Mouse (Mus musculus) limb, embryonic 10.5 days (tissue): ENCODE measurements around the gene Batf. TPM values are rescaled to one million over a fixed set of nuclear protein-coding genes. Genes with fewer than 3 reads are reported as not detected.

Source experiments
- DNase-seq: peaks from one replicate; pipeline ENCODE4 v3.0.0-alpha.2; 2017; ENCODE audit warnings: low spot score
- H3K27ac ChIP-seq: fragments of 300-500 bp; sonication (generic); 2 replicates; pipeline ENCODE4 v1.5.1; 2016; ENCODE audit warnings: mild to moderate bottlenecking
- H3K27me3 ChIP-seq: fragments of 300-500 bp; sonication (generic); 2 replicates; pipeline ENCODE4 v1.6.1; 2016; ENCODE audit warnings: low read depth, mild to moderate bottlenecking; ENCODE audit not compliant: poor library complexity, severe bottlenecking
- H3K36me3 ChIP-seq: fragments of 300-500 bp; sonication (generic); 2 replicates; pipeline ENCODE4 v1.6.1; 2016; ENCODE audit warnings: mild to moderate bottlenecking, moderate library complexity
- H3K4me1 ChIP-seq: fragments of 300-500 bp; sonication (generic); 2 replicates; pipeline ENCODE4 v1.6.1; 2016
- H3K4me3 ChIP-seq: fragments of 300-500 bp; sonication (generic); 2 replicates; pipeline ENCODE4 v1.5.1; 2016; ENCODE audit warnings: mild to moderate bottlenecking, moderate library complexity
- H3K9me3 ChIP-seq: fragments of 300-500 bp; sonication (generic); replicated peaks from 2 replicates; pipeline ENCODE4 v1.6.1; 2016; ENCODE audit warnings: mild to moderate bottlenecking
- WGBS: fragments of 180-500 bp; shearing (Covaris S2); methylation state at CpG from one replicate; pipeline ENCODE4 v1.1.7; 2016; 5-methylcytosine and 5-hydroxymethylcytosine counted together
- microRNA-seq: library from miRNA; unstranded; fragments of <30 nt; microRNA quantifications from one replicate; pipeline ENCODE4, GENCODE M21; 2017
- polyA plus RNA-seq: library from polyadenylated mRNA; unstranded; fragments of >200 nt; fragmentation: Nextera tagmentation; extraction: Ambion mirVana; gene quantifications from 2 replicates; pipeline ENCODE4 v1.2.1, GENCODE M21; 2016

The Batf gene
- polyA plus RNA-seq, 1 experiment from 2014 or later, result 1.5 TPM

DNA sequence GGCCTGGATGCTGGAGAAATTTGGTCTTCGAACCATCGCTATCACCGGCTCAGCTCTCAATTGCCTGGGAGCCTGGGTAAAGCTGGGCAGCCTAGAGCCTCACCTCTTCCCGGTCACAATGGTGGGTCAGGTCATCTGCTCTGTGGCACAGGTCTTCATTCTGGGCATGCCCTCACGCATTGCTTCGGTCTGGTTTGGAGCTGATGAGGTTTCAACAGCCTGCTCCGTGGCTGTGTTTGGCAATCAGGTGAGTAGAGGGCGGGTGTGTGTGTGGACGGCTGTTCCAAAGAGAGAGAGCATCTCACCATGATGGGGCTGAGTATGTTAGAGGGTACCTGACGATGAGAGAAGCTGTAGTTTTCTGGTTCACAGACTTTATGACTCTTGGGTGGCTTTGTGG, 60.9 kb downstream of the Batf start:
- Histone ChIP-seq H3K4me1 (peaks cover 18% of the 10 kb centered on the region), H3K4me3 (no peak overlapping the region), H3K36me3 (no peaks in the 10 kb centered on the region), H3K27me3 (peaks cover 23% of the 10 kb centered on the region), H3K27ac (no peak overlapping the region), H3K9me3 (no peaks in the 10 kb centered on the region)
- 86% methylated on average over 10 of the region's 10 CpGs for WGBS
- DNase-seq, result no peak

DNA sequence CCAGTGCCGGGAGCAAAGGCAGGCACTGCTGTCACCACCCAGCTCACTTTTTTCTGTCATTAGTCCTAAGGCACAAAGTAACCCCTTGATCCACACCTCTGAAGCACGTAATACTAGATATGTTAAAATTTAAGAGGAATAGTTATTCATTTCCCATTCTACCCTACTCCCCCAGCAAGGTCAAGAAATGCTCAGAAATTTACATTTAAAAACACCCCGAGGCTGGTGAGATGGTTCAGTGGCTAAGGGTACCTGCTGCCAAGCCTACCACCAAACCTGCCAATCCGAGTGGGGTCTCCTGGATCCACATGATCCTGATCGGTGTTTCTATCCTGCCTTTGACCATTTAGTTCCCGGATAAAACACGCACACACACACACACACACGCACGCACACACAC, 63.4 kb downstream of the Batf start:
- Histone ChIP-seq H3K27me3 (peaks cover 17% of the 10 kb centered on the region), H3K36me3 (no peaks in the 10 kb centered on the region), H3K4me1 (peaks cover 18% of the 10 kb centered on the region), H3K4me3 (no peak overlapping the region), H3K27ac (no peak overlapping the region), H3K9me3 (no peaks in the 10 kb centered on the region)
- 90% methylated on average over 9 of the region's 9 CpGs for WGBS
- no peak for DNase-seq

DNA sequence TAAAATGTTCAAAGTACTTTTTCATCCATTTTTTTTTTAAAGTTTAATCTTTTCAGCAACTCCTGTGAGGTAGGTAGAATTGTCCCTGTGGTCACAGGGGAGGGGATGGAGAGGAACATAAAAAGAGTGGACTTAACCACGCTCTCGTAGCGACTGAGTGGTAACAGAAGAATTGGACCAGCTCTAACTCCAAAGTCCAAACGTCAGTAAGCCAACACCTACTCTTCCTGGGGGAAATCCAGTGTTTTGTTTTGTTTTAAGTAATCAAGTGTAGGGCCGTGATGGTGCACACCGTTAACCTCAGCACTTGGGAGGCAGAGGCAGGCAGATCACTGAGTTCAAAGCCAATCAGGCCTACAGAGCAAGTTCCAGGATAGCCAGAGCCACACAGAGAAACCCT, 65.6 kb downstream of the Batf start:
- WGBS, result 90% methylated on average over 6 of the region's 6 CpGs
- peaks cover 2% of the 10 kb centered on the region for H3K4me1 ChIP-seq

DNA sequence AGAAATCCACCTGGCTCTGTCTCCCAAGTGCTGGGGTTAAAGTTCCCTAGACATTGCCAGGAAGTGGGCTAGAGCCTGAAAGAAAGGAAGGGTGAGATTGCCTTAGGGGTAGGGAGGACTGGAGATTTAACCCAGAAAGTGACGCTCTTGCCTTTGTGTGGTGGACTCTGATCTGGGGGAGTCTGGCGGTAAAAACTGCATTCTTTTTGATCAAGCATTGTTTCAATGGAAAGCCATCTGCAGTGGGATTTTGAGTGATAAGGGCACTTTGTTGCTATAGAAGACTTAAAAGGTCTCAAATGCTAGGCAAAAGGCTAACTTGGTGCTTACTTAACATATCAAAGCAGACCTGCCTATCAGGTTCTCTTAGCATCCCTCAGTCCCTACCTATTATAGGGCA, 66.8 kb downstream of the Batf start:
- H3K9me3 ChIP-seq, result no peaks in the 10 kb centered on the region
- 48% methylated on average over 2 of the region's 2 CpGs for WGBS
- H3K4me3 ChIP-seq, result no peak overlapping the region
- DNase-seq, result no peak
- H3K27ac ChIP-seq, result no peak overlapping the region
- H3K36me3 ChIP-seq, result no peaks in the 10 kb centered on the region
- no peaks in the 10 kb centered on the region for H3K4me1 ChIP-seq
- 0 out of 2 replicates have a peak, but pooled peaks cover under 1% of the 10 kb centered on the region for H3K27me3 ChIP-seq

More for the DNA sequence above, 65.6 kb downstream of the Batf start:
- Histone ChIP-seq H3K4me3 (no peak overlapping the region), H3K27me3 (peaks cover 11% of the 10 kb centered on the region), H3K27ac (no peak overlapping the region), H3K9me3 (no peaks in the 10 kb centered on the region), H3K36me3 (no peaks in the 10 kb centered on the region)
- no peak for DNase-seq

- 57% methylated on average over 5 of the region's 5 CpGs for WGBS
- Histone ChIP-seq H3K36me3 (no peaks in the 10 kb centered on the region), H3K4me1 (no peaks in the 10 kb centered on the region), H3K27ac (no peak overlapping the region), H3K27me3 (no peaks in the 10 kb centered on the region), H3K9me3 (no peaks in the 10 kb centered on the region), H3K4me3 (no peak overlapping the region)
- DNase-seq, result no peak
Observed at GRCm38 (mm10) chr12:85754611-85755265, 68.3 kb downstream of the Batf start.

GRCm38 (mm10) chr12:85756455-85756854, 70.0 kb downstream of the Batf start:
- WGBS, result 86% methylated on average over 3 of the region's 3 CpGs
- no peaks in the 10 kb centered on the region for H3K36me3 ChIP-seq
- DNase-seq, result no peak
- H3K27me3 ChIP-seq, result no peaks in the 10 kb centered on the region
- no peaks in the 10 kb centered on the region for H3K9me3 ChIP-seq
- H3K27ac ChIP-seq, result no peak overlapping the region
- H3K4me1 ChIP-seq, result no peaks in the 10 kb centered on the region
- H3K4me3 ChIP-seq, result no peak overlapping the region

- H3K27ac ChIP-seq, result no peak overlapping the region
- H3K9me3 ChIP-seq, result no peaks in the 10 kb centered on the region
- 80% methylated on average over 3 of the region's 3 CpGs for WGBS
- DNase-seq, result no peak
- no peaks in the 10 kb centered on the region for H3K4me1 ChIP-seq
- no peaks in the 10 kb centered on the region for H3K27me3 ChIP-seq
- no peak overlapping the region for H3K4me3 ChIP-seq
- H3K36me3 ChIP-seq, result no peaks in the 10 kb centered on the region
Observed at GRCm38 (mm10) chr12:85757074-85757473, 70.6 kb downstream of the Batf start.

Small RNA genes lying within 50 kb of the gene (microRNA-seq; reads per million reads assigned to microRNA genes)
- not detected for gene Gm47285

Other genes starting within 250 kb of the Batf start
- 0.76 and 0.80 TPM in 2 replicates for gene Fos, start 212.8 kb upstream of the Batf start, polyA plus RNA-seq
- gene Jdp2, start 87.6 kb upstream of the Batf start, polyA plus RNA-seq, result not detected in 2 replicates
- gene Flvcr2, start 59.9 kb downstream of the Batf start, polyA plus RNA-seq, result 0.41 and 0.93 TPM in 2 replicates
- gene Erg28, start 137.9 kb downstream of the Batf start, polyA plus RNA-seq, result 109 and 112 TPM in 2 replicates
- 18.9 and 22.4 TPM in 2 replicates for gene Ttll5, start 138.0 kb downstream of the Batf start, polyA plus RNA-seq